Comparison of ENCODE assay signal across 23 mouse cellular contexts in the genomic region with DNA sequence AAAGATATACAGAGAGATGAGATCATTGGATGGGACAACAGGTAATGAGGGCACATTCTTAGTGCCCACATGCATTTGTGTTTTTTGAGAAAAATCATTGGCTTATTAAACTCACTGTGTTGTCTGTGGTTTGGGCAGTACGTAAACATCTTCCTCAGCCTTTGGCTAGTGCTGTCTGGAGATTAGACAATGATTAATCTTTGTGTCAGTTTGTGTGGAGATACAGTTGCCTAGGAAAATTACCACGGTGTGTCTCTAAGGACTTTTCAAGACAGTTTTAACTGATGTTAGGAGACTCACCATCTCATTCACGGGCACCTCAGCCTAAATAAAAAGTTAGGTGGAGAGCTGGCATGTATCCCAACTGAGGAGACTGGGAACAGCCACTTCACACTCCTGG.
"Had no signal": no experiment of that assay in that cellular context is flagged by ENCODE, and none has a peak within 500 bp of the region (broad histone marks: within the 10 kb centered on the region; RNA-seq: fewer than 3 reads in every experiment).

No protein-coding gene starts in this region.

- H3K27me3 ChIP-seq: intestine, embryonic 15.5 days; kidney, embryonic 15.5 days; limb, embryonic 13.5 days; liver, embryonic 15.5 days; midbrain, embryonic 12.5 days; midbrain, embryonic 15.5 days; neural tube, embryonic 13.5 days; stomach, embryonic 15.5 days had no signal

- H3K9ac ChIP-seq: intestine, embryonic 15.5 days; kidney, embryonic 15.5 days; limb, embryonic 13.5 days; liver, embryonic 15.5 days; midbrain, embryonic 12.5 days; midbrain, embryonic 15.5 days; neural tube, embryonic 13.5 days; stomach, embryonic 15.5 days had no signal

- H3K4me3 ChIP-seq: intestine, embryonic 15.5 days; kidney, embryonic 15.5 days; layer of hippocampus, adult 2 months; limb, embryonic 10.5 days; limb, embryonic 13.5 days; liver, embryonic 15.5 days; midbrain, embryonic 12.5 days; midbrain, embryonic 15.5 days; myocyte; neural tube, embryonic 13.5 days; stomach, embryonic 15.5 days had no signal

- ATAC-seq: intestine, embryonic 15.5 days; midbrain, embryonic 15.5 days had no signal

- H3K4me2 ChIP-seq: intestine, embryonic 15.5 days; kidney, embryonic 15.5 days; limb, embryonic 13.5 days; liver, embryonic 11.5 days; liver, embryonic 15.5 days; midbrain, embryonic 12.5 days; midbrain, embryonic 15.5 days; neural tube, embryonic 13.5 days; stomach, embryonic 15.5 days had no signal

- H3K36me3 ChIP-seq: intestine, embryonic 15.5 days; kidney, embryonic 15.5 days; limb, embryonic 10.5 days; limb, embryonic 13.5 days; midbrain, embryonic 12.5 days; midbrain, embryonic 15.5 days; neural tube, embryonic 13.5 days had no signal

- H3K27ac ChIP-seq: intestine, embryonic 15.5 days; kidney, embryonic 15.5 days; layer of hippocampus, adult 2 months; limb, embryonic 10.5 days; limb, embryonic 13.5 days; liver, embryonic 15.5 days; midbrain, embryonic 12.5 days; midbrain, embryonic 15.5 days; neural tube, embryonic 13.5 days; stomach, embryonic 15.5 days had no signal

- H3K4me1 ChIP-seq: intestine, embryonic 15.5 days; kidney, embryonic 15.5 days; limb, embryonic 10.5 days; limb, embryonic 13.5 days; liver, embryonic 15.5 days; midbrain, embryonic 12.5 days; midbrain, embryonic 15.5 days; neural tube, embryonic 13.5 days; stomach, embryonic 15.5 days had no signal

- H3K9me3 ChIP-seq: intestine, embryonic 15.5 days; kidney, embryonic 15.5 days; limb, embryonic 10.5 days; limb, embryonic 13.5 days; liver, embryonic 15.5 days; midbrain, embryonic 12.5 days; midbrain, embryonic 15.5 days; neural tube, embryonic 13.5 days; stomach, embryonic 15.5 days had no signal

- DNase-seq: kidney, adult 18-20 months; kidney, postnatal 14 days; kidney, postnatal 4 days; layer of hippocampus, adult 9-11 months; lung, adult 2 months; lung, postnatal 14 days; lung, postnatal 4 days; retina, postnatal 1 day; right cerebral cortex, postnatal 25 days; spleen, adult 18-20 months; thymus, postnatal 25 days had no signal
